Mouse (Mus musculus) G1E (cell line): ENCODE measurements around the gene Errfi1. TPM values are rescaled to one million over a fixed set of nuclear protein-coding genes. Genes with fewer than 3 reads are reported as not detected.

ENCODE experiments used
- ATAC-seq: 2 replicates; pipeline ENCODE4 v1.8.0; 2016; ENCODE audit warnings: mild to moderate bottlenecking; ENCODE audit not compliant: insufficient number of reproducible peaks, poor library complexity, low FRiP score, severe bottlenecking; ENCODE audit errors: extremely low read depth
- DNase-seq: peaks from one replicate; pipeline ENCODE4 v3.0.0; 2012; ENCODE audit warnings: low spot score
- H3K27me3 ChIP-seq: 2 replicates; pipeline ENCODE4 v1.6.1; 2012; ENCODE audit warnings: mild to moderate bottlenecking, low read length, inconsistent platforms; ENCODE audit not compliant: insufficient read depth
- H3K36me3 ChIP-seq: replicated peaks from 2 replicates; pipeline ENCODE3; 2012; ENCODE audit warnings: mild to moderate bottlenecking, inconsistent platforms
- H3K4me1 ChIP-seq: 2 replicates; pipeline ENCODE4 v1.6.1; 2012; ENCODE audit warnings: low read depth, low read length, inconsistent platforms, mixed read lengths; ENCODE audit not compliant: insufficient read depth
- H3K4me3 ChIP-seq: 2 replicates; pipeline ENCODE4 v1.5.1; 2012; ENCODE audit warnings: low read depth, mild to moderate bottlenecking, inconsistent platforms, low read length, moderate library complexity, mixed read lengths
- H3K9me3 ChIP-seq: replicated peaks from 2 replicates; pipeline ENCODE4 v1.6.1; 2012; ENCODE audit warnings: inconsistent platforms
- CTCF ChIP-seq: IDR thresholded peaks from 2 replicates; pipeline ENCODE4 v1.5.1; 2012; ENCODE audit warnings: low read depth, low read length, inconsistent platforms, mixed read lengths
- GATA1 ChIP-seq: IDR thresholded peaks from 2 replicates; pipeline ENCODE4 v1.6.1; 2012; ENCODE audit warnings: borderline replicate concordance, low read length, inconsistent platforms, mixed read lengths
- GATA2 ChIP-seq: IDR thresholded peaks from 2 replicates; pipeline ENCODE4 v1.6.1; 2012; ENCODE audit warnings: low read depth, low read length, inconsistent platforms, borderline replicate concordance
- POLR2AphosphoS5 ChIP-seq: IDR thresholded peaks from 2 replicates; pipeline ENCODE4 v1.6.1; 2012; ENCODE audit warnings: low read depth, low read length, inconsistent platforms; ENCODE audit not compliant: insufficient replicate concordance
- TAL1 ChIP-seq: conservative IDR thresholded peaks from 2 replicates; pipeline ENCODE4 v1.6.1; 2012; ENCODE audit warnings: low read depth, low read length, inconsistent platforms, mixed read lengths
- polyA plus RNA-seq: library from polyadenylated mRNA; stranded (reverse); fragments of >175 nt; gene quantifications from 2 replicates; pipeline ENCODE4 v1.2.3, GENCODE M21; 2012
- total RNA-seq, 2 experiments: library from RNA; stranded (forward) in 1 of 2; stranded (reverse) in 1 of 2; fragments of 200-1000 nt in 1 of 2; fragments of >200 nt in 1 of 2; fragmentation: Nextera tagmentation in 1 of 2; gene quantifications; 2 replicates each; pipeline ENCODE4 v1.2.3; 2014 to 2017

Gene Errfi1
- total and polyA plus RNA-seq, 3 experiments, result 0.05 TPM; not detected in 2

GRCm38 (mm10) chr4:150824877-150825276 lies 28.8 kb upstream of the Errfi1 start:
- DNase-seq (no peak), ATAC-seq (no peak)
- peaks cover 30% of the 10 kb centered on the region for H3K27me3 ChIP-seq

GRCm38 (mm10) chr4:150825531-150825930 lies 28.2 kb upstream of the Errfi1 start:
- ATAC-seq (no peak), DNase-seq (no peak)
- peaks cover 33% of the 10 kb centered on the region for H3K27me3 ChIP-seq
- no peak overlapping the region for H3K4me3 ChIP-seq
- no peaks in the 10 kb centered on the region for H3K4me1 ChIP-seq
- no peaks in the 10 kb centered on the region for H3K36me3 ChIP-seq
- H3K9me3 ChIP-seq, result no peaks in the 10 kb centered on the region
- no peak for TF ChIP-seq GATA1
- TF ChIP-seq CTCF, result no peak
- TF ChIP-seq GATA2, result no peak
- no peak for TF ChIP-seq POLR2AphosphoS5
- no peak for TF ChIP-seq TAL1

More at GRCm38 (mm10) chr4:150824877-150825276, 28.8 kb upstream of the Errfi1 start:
- no peak overlapping the region for H3K4me3 ChIP-seq
- no peaks in the 10 kb centered on the region for H3K4me1 ChIP-seq
- no peaks in the 10 kb centered on the region for H3K36me3 ChIP-seq
- TF ChIP-seq POLR2AphosphoS5 (no peak), GATA1 (no peak), TAL1 (no peak), GATA2 (no peak), CTCF (no peak)
- no peaks in the 10 kb centered on the region for H3K9me3 ChIP-seq

GRCm38 (mm10) chr4:150831321-150831720 lies 22.4 kb upstream of the Errfi1 start:
- TF ChIP-seq GATA1, result no peak
- TF ChIP-seq CTCF, result no peak
- TF ChIP-seq TAL1, result no peak
- TF ChIP-seq POLR2AphosphoS5, result no peak
- TF ChIP-seq GATA2, result no peak
- H3K4me1 ChIP-seq, result no peaks in the 10 kb centered on the region
- H3K27me3 ChIP-seq, result peaks cover 24% of the 10 kb centered on the region
- no peak overlapping the region for H3K4me3 ChIP-seq
- ATAC-seq, result no peak
- no peak for DNase-seq
- no peaks in the 10 kb centered on the region for H3K9me3 ChIP-seq
- H3K36me3 ChIP-seq, result no peaks in the 10 kb centered on the region

- H3K36me3 ChIP-seq, result no peaks in the 10 kb centered on the region
- 0 out of 2 replicates have a peak, but pooled peaks cover 1% of the 10 kb centered on the region for H3K4me1 ChIP-seq
- DNase-seq (no peak), ATAC-seq (no peak)
- H3K4me3 ChIP-seq, result no peak overlapping the region
- peaks cover 23% of the 10 kb centered on the region for H3K27me3 ChIP-seq
- no peak for TF ChIP-seq GATA1
- no peak for TF ChIP-seq GATA2
- no peak for TF ChIP-seq POLR2AphosphoS5
- TF ChIP-seq CTCF, result no peak
- TF ChIP-seq TAL1, result no peak
- H3K9me3 ChIP-seq, result no peaks in the 10 kb centered on the region
Measured at GRCm38 (mm10) chr4:150831941-150832340, 21.8 kb upstream of the Errfi1 start.

- Histone ChIP-seq H3K36me3 (no peaks in the 10 kb centered on the region), H3K9me3 (no peaks in the 10 kb centered on the region), H3K4me3 (no peak overlapping the region), H3K4me1 (0 out of 2 replicates have a peak, but pooled peaks cover 3% of the 10 kb centered on the region), H3K27me3 (peaks cover 9% of the 10 kb centered on the region)
- no peak for ATAC-seq
- TF ChIP-seq GATA2 (no peak), POLR2AphosphoS5 (no peak), CTCF (no peak), GATA1 (no peak), TAL1 (no peak)
- DNase-seq, result no peak
Measured at GRCm38 (mm10) chr4:150835163-150835562, 18.6 kb upstream of the Errfi1 start.

GRCm38 (mm10) chr4:150836258-150836657 lies 17.5 kb upstream of the Errfi1 start:
- Histone ChIP-seq H3K9me3 (no peaks in the 10 kb centered on the region), H3K4me1 (0 out of 2 replicates have a peak, but pooled peaks cover 3% of the 10 kb centered on the region), H3K27me3 (peaks cover 2% of the 10 kb centered on the region), H3K4me3 (no peak overlapping the region), H3K36me3 (no peaks in the 10 kb centered on the region)
- DNase-seq (no peak), ATAC-seq (no peak)
- TF ChIP-seq TAL1 (no peak), POLR2AphosphoS5 (no peak), GATA2 (no peak), CTCF (no peak), GATA1 (no peak)

DNA sequence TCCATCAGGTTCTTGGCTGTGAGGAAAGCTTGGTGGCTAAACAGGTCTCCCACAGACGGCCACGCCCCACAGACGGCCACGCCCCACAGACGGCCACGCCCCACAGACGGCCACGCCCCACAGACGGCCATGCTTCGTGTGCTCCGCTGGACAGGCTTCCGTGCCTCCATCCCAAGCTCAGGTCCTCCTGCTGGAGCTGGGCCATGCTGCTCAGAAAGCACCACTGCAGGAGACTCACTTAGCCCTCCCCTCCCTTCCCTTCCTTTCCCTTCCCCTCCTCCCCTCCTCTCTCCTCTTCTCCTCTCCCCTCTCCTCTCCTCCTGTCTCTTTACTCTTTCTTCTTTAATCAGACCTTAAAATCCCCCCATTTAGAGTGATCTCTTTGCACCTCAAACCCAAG lies 16.8 kb upstream of the Errfi1 start:
- no peak for DNase-seq
- TF ChIP-seq GATA1 (no peak), GATA2 (no peak), POLR2AphosphoS5 (no peak), TAL1 (no peak), CTCF (no peak)
- H3K4me3 ChIP-seq, result no peak overlapping the region
- H3K27me3 ChIP-seq, result peaks cover 2% of the 10 kb centered on the region
- no peak for ATAC-seq
- no peaks in the 10 kb centered on the region for H3K36me3 ChIP-seq
- no peaks in the 10 kb centered on the region for H3K9me3 ChIP-seq
- H3K4me1 ChIP-seq, result 0 out of 2 replicates have a peak, but pooled peaks cover 3% of the 10 kb centered on the region
